Mouse (Mus musculus) testis, adult 2 months (tissue): Measurements from ENCODE around the gene Psmb2. TPM values are rescaled to one million over a fixed set of nuclear protein-coding genes. Genes with fewer than 3 reads are reported as not detected.

Experiments
- H3K27ac ChIP-seq: fragments of 200-500 bp; 2 replicates; pipeline ENCODE4 v1.5.1; 2012; ENCODE audit warnings: low read depth, low read length; ENCODE audit not compliant: control insufficient read depth, insufficient read depth
- H3K27me3 ChIP-seq: fragments of 200-500 bp; 2 replicates; pipeline ENCODE4 v1.6.1; 2012; ENCODE audit warnings: mild to moderate bottlenecking, low read length, moderate library complexity; ENCODE audit not compliant: control insufficient read depth, insufficient read depth
- H3K36me3 ChIP-seq: fragments of 200-500 bp; 2 replicates; pipeline ENCODE4 v1.6.1; 2012; ENCODE audit warnings: mild to moderate bottlenecking, low read length; ENCODE audit not compliant: control insufficient read depth, insufficient read depth
- H3K4me1 ChIP-seq: fragments of 200-500 bp; 2 replicates; pipeline ENCODE4 v1.6.1; 2012; ENCODE audit warnings: low read length; ENCODE audit not compliant: control insufficient read depth, insufficient read depth
- H3K4me3 ChIP-seq: fragments of 200-500 bp; 2 replicates; pipeline ENCODE4 v1.5.1; 2012; ENCODE audit warnings: low read depth, mild to moderate bottlenecking, low read length, moderate library complexity, mixed read lengths; ENCODE audit not compliant: control insufficient read depth
- CTCF ChIP-seq: fragments of 200-500 bp; IDR thresholded peaks from 2 replicates; pipeline ENCODE4 v1.5.1; 2012; ENCODE audit warnings: low read depth, mild to moderate bottlenecking, inconsistent platforms, low read length, moderate library complexity; ENCODE audit not compliant: control insufficient read depth, insufficient read depth, insufficient replicate concordance
- POLR2A ChIP-seq: fragments of 200-500 bp; IDR thresholded peaks from 2 replicates; pipeline ENCODE4 v1.6.1; 2012; ENCODE audit warnings: low read depth, mild to moderate bottlenecking, inconsistent platforms, low read length, moderate library complexity; ENCODE audit not compliant: control insufficient read depth
- polyA plus RNA-seq: library from polyadenylated mRNA; depleted of rRNA; stranded (reverse); fragments of >200 nt; gene quantifications from 2 replicates; pipeline ENCODE4 v1.2.3, GENCODE M21; 2012

Gene Psmb2
- polyA plus RNA-seq, 1 experiment = 77.9 TPM

GRCm38 (mm10) chr4:126749553-126749952 lies 72.1 kb downstream of the Psmb2 start:
- peaks cover 11% of the 10 kb centered on the region for H3K4me1 ChIP-seq
- H3K27me3 ChIP-seq = no peaks in the 10 kb centered on the region
- H3K27ac ChIP-seq = no peak overlapping the region
- H3K4me3 ChIP-seq = no peak overlapping the region
- no peaks in the 10 kb centered on the region; the same call in 1 of the 2 replicates for H3K36me3 ChIP-seq
- TF ChIP-seq CTCF (no peak), POLR2A (no peak)

- no peak overlapping the region for H3K4me3 ChIP-seq
- H3K27me3 ChIP-seq = no peaks in the 10 kb centered on the region
- H3K4me1 ChIP-seq = peaks cover 11% of the 10 kb centered on the region
- no peak overlapping the region for H3K27ac ChIP-seq
- TF ChIP-seq CTCF = no peak
- TF ChIP-seq POLR2A = no peak
- no peaks in the 10 kb centered on the region; the same call in 1 of the 2 replicates for H3K36me3 ChIP-seq
These were observed 72.7 kb downstream of the Psmb2 start for GRCm38 (mm10) chr4:126750046-126750683.

GRCm38 (mm10) chr4:126750863-126751555 lies 73.6 kb downstream of the Psmb2 start:
- no peak for TF ChIP-seq CTCF
- no peak for TF ChIP-seq POLR2A
- H3K36me3 ChIP-seq = no peaks in the 10 kb centered on the region; the same call in 1 of the 2 replicates

GRCm38 (mm10) chr4:126751556-126752023 lies 74.2 kb downstream of the Psmb2 start:
- no peaks in the 10 kb centered on the region for H3K27me3 ChIP-seq
- H3K27ac ChIP-seq = no peak overlapping the region
- no peak for TF ChIP-seq POLR2A
- no peak for TF ChIP-seq CTCF
- peaks cover 11% of the 10 kb centered on the region for H3K4me1 ChIP-seq
- no peaks in the 10 kb centered on the region; the same call in 1 of the 2 replicates for H3K36me3 ChIP-seq
- H3K4me3 ChIP-seq = no peak overlapping the region

More at GRCm38 (mm10) chr4:126750863-126751555, 73.6 kb downstream of the Psmb2 start:
- H3K4me3 ChIP-seq = no peak overlapping the region
- H3K4me1 ChIP-seq = peaks cover 11% of the 10 kb centered on the region
- H3K27ac ChIP-seq = no peak overlapping the region
- H3K27me3 ChIP-seq = no peaks in the 10 kb centered on the region

GRCm38 (mm10) chr4:126752024-126752607 lies 74.7 kb downstream of the Psmb2 start:
- no peak for TF ChIP-seq CTCF
- no peak for TF ChIP-seq POLR2A
- Histone ChIP-seq H3K4me3 (peak overlapping the region; percentile 91), H3K27me3 (no peaks in the 10 kb centered on the region), H3K36me3 (no peaks in the 10 kb centered on the region; the same call in 1 of the 2 replicates), H3K27ac (no peak overlapping the region), H3K4me1 (peaks cover 11% of the 10 kb centered on the region)

- TF ChIP-seq POLR2A = 0 out of 2 replicates have a peak, but pooled peaks have one; percentile 26
- TF ChIP-seq CTCF = no peak
- Histone ChIP-seq H3K4me3 (peak overlapping the region; percentile 91), H3K36me3 (no peaks in the 10 kb centered on the region; the same call in 1 of the 2 replicates), H3K27me3 (no peaks in the 10 kb centered on the region), H3K4me1 (peaks cover 11% of the 10 kb centered on the region), H3K27ac (no peak overlapping the region)
These were observed 75.2 kb downstream of the Psmb2 start for GRCm38 (mm10) chr4:126752608-126753141.
